Mouse (Mus musculus) thymus, postnatal 36 days (tissue): ENCODE data around the gene Serpina11.
"Not testable (repeated sequence)": the region's sequence is repeated elsewhere in the genome, so short reads cannot be mapped to it uniquely, and the experiment has no call there.

Experiments
- DNase-seq, 2 experiments: peaks; one replicate each; pipeline ENCODE4 v3.0.0; 2022; ENCODE audit warnings: mixed read lengths in 2 of 2

The Serpina11 gene

DNA sequence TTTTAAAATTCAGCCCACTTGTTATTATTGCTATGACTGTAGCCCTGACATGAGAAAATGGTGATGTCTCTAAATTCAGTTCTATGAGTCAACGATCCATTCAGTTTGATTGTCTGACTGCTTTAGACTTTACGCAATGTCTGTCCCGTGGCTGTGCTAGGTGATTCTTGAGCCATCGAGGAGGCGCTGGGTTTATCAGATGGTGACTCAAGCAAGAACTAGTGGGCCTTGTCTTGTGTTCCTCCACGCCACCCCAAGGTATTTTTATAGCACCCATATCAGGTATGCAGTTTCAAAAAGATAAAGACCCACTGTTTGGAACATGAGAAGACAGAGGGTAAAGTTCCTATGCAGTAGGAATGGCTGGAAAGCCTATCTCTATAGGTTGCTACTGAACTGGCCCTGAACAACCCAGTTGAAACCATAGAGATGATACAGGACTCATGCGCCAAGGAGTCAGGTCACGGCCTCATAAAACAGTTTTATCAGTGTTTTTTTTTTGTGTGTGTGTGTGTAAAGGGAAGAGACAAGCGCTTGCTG is 20.1 kb downstream of the Serpina11 start:
- DNase-seq: no peak

DNA sequence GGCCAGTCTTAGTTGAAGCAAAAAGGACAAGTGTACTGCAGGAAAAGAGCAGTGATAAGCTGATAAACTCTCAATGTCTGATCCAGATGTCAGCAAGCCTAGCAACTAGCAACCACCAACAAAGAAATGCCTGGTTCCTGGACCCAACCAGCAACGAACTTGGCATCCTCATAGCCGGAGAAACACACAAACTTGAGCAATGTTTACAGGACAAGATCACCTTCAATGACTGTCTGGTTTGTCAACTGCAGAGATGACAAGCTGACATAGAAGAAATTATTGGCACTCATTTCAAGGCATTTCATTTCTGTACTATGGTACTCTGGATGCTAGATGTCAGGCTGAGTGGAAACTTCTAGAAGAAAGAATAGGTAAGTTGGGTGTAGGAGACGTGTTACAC is 23.0 kb downstream of the Serpina11 start:
- no peak for DNase-seq

DNA sequence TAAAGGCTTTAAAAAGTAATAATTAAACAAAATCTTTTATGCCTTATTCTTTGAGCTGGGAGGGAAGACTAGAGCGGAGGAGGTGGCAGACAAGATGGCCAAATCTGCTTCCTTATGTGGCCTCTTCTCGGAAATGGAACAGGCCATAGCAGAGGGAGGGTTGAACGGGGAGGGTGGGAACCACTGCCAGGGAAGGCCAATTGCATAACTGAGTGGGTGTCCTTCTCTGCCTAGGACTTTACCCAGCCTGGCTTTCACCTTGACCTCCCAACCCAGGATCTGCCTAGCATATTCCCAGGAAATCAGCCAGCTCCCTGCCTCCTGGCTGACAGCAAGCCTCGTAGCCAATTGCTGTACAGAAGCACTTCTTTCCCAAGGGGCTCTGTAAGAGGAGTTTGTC is 26.5 kb downstream of the Serpina11 start:
- DNase-seq: no peak

DNA sequence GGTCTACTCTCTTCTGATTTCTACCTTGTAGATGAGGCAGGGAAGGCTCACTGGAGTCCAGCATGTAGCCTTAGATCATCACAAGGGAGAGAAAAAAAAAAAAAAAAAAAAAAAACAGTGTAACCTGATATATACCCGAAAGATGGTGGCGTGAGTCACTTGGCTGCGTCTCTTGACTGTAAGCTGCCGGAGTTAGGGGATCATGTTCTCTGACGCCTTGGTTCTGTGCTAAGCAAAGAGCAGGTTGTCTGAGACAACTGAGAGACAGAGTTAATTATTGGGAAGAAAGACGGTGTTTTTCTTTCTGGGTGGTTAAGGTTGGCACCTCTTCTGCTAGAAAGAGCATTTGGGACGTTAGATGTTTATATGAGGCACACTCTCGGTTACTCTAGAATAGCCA is 26.9 kb downstream of the Serpina11 start:
- DNase-seq: no peak

DNA sequence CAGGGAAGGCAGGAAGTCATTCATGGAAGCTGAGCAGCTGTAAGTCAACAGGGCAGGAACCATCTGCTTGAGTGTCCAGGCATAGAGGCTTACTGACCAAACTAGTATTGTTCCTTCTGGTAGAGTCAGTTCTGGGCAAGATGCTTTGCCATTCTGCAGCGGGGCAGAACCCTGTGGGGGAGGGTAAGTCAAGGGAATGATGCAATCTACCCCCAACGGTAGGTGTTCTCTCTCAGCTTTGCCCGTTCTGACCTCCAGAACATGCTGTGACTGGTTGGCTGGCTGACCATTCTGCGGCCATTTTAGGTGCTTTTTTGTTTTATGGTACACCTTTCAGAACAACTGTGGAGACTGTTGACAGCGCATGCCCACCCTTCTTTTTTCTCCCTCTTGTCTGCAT is 27.4 kb downstream of the Serpina11 start:
- DNase-seq: no peak

DNA sequence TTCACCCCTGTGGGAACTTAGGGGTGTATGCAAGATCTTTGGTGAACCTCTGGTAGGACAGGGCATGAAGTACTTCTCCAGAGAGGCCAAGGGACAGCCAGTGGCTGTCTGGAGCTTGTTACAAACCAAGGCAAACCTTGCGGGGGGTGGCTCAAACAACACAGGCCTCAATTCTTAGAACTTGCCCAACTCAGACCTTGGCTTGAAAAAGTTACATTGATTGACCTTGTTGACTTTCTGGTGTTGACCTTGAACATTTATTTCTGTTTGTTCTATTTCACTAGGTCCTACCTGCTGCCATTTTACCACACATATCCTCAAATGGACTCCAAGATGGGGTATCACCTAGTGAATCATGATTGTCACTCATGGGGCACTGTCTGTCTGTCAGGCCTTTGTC is 28.0 kb downstream of the Serpina11 start:
- DNase-seq: no peak

DNA sequence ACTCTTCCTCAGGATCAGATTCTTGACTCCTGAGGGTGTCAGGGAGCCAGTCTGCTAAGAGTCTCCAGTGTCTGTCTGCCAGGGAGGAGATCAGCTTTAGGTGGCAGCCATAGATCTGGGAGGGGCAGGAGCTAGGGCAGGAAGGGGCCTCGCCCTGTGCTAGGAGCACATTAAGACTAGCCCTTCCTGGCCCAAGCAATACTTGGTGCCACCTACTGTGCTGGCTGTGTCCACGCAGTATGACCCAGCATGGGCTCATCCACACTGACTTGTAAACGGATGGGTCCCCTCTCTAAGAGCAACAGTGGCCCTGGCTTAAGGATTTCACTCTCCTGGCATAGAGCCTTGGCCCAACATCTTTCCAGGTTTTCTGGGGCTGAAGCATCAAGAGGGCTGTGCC is 31.0 kb downstream of the Serpina11 start, which contains the start of gene Serpina1e:
Gene Serpina1e, minus strand, starts transcription at position 178 of the 400 bp plus-strand sequence.
- no peak for DNase-seq

DNA sequence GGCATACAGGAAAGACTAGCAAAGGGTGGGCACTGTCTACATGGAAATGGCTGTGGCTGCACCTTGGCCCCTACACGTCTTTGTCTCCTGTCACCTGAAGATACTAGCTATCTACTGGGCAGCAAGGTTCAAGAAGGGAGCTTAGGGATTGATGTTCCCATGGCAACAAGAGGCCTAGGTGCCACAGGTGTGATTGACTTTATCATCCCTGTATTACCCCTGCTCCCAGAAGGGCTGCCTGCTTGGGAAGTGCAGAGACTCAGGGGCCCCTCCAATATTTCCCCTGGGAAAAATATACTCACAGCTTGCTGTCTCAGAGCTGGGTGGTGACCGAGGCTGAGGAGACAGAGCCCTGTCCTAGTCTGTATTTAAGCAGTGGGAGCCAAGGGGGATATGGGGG is 33.2 kb downstream of the Serpina11 start:
- not testable (repeated sequence) for DNase-seq

DNA sequence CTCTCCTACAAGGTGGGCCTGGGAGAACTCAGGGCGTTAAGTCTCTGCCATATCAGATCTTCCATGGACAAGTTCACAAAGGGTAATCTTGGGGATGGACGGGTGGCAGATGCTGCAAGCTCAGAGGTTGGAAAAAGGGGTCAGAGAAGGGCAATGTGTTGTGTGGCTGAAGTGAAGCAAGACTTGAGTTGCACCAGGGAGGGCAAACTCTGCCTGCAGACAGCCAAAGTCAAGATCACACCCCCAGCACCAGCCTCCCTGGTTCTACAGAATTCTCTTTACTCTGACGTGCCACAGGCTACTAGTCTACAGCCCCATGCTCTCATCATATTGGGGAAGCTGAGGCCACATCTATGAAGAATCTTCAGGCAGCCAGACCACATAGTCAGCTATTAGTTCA is 36.8 kb downstream of the Serpina11 start:
- not testable (repeated sequence) for DNase-seq

DNA sequence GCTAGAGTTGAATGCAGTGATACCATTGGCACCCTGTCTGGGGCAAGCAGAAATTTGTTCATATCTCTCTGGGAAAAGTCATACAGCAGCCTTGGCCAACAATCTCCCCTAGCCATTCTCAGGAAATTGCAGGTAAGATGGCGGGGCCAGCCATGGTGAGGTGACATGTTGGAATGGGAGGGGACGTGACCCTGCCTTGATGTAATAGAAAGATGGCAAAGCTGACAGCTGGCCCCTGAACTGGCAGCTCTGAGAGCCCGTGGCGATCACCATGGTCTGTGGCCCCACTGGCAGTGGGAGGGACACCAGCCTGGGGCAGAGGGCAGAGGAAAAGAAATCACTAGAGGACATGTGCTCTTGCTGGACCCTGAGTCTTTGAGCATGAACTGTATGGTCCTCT is 43.5 kb downstream of the Serpina11 start:
- DNase-seq: no peak
